Mouse (Mus musculus) midbrain, embryonic 10.5 days (tissue): ENCODE measurements around the gene Inpp4b. TPM values are rescaled to one million over a fixed set of nuclear protein-coding genes. Genes with fewer than 3 reads are reported as not detected.
"Not testable (repeated sequence)": the region's sequence is repeated elsewhere in the genome, so short reads cannot be mapped to it uniquely, and the experiment has no call there.

Experiments used
- DNase-seq: peaks from one replicate; pipeline ENCODE4 v3.0.0-alpha.2; 2017; ENCODE audit warnings: low spot score
- H3K27ac ChIP-seq: fragments of 300-500 bp; sonication (generic); replicated peaks from 2 replicates; pipeline ENCODE4 v1.5.1; 2016; ENCODE audit warnings: mild to moderate bottlenecking
- H3K27me3 ChIP-seq: fragments of 300-500 bp; sonication (generic); 2 replicates; pipeline ENCODE4 v1.6.1; 2016; ENCODE audit warnings: low read depth, mild to moderate bottlenecking; ENCODE audit not compliant: poor library complexity, severe bottlenecking
- H3K36me3 ChIP-seq: fragments of 300-500 bp; sonication (generic); 2 replicates; pipeline ENCODE4 v1.6.1; 2016; ENCODE audit warnings: mild to moderate bottlenecking, moderate library complexity
- H3K4me1 ChIP-seq: fragments of 300-500 bp; sonication (generic); 2 replicates; pipeline ENCODE4 v1.6.1; 2016
- H3K4me3 ChIP-seq: fragments of 300-500 bp; sonication (generic); 2 replicates; pipeline ENCODE4 v1.5.1; 2016; ENCODE audit warnings: mild to moderate bottlenecking, moderate library complexity
- H3K9me3 ChIP-seq: fragments of 300-500 bp; sonication (generic); replicated peaks from 2 replicates; pipeline ENCODE4 v1.6.1; 2016; ENCODE audit warnings: mild to moderate bottlenecking
- WGBS: fragments of 180-500 bp; shearing (Covaris S2); methylation state at CpG from one replicate; pipeline ENCODE4 v1.1.7; 2016; 5-methylcytosine and 5-hydroxymethylcytosine counted together
- polyA plus RNA-seq: library from polyadenylated mRNA; unstranded; fragments of >200 nt; fragmentation: Nextera tagmentation; extraction: Ambion mirVana; gene quantifications from 2 replicates; pipeline ENCODE4 v1.2.1, GENCODE M21; 2016

Inpp4b gene
- polyA plus RNA-seq, 1 experiment from 2014 or later, result 4.1 TPM

GRCm38 (mm10) chr8:81780921-81781675 is 438.7 kb downstream of the Inpp4b start:
- Histone ChIP-seq H3K9me3 (no peaks in the 10 kb centered on the region), H3K4me3 (no peak overlapping the region), H3K36me3 (no peaks in the 10 kb centered on the region), H3K27ac (no peak overlapping the region), H3K27me3 (no peaks in the 10 kb centered on the region), H3K4me1 (no peaks in the 10 kb centered on the region)
- WGBS, result 93% methylated on average over 2 of the region's 2 CpGs
- no peak for DNase-seq

GRCm38 (mm10) chr8:81782781-81783180 is 440.4 kb downstream of the Inpp4b start:
- 87% methylated on average over 4 of the region's 4 CpGs for WGBS
- H3K27me3 ChIP-seq, result no peaks in the 10 kb centered on the region
- no peaks in the 10 kb centered on the region for H3K9me3 ChIP-seq
- H3K36me3 ChIP-seq, result no peaks in the 10 kb centered on the region
- H3K4me1 ChIP-seq, result no peaks in the 10 kb centered on the region
- no peak overlapping the region for H3K4me3 ChIP-seq
- no peak overlapping the region for H3K27ac ChIP-seq
- no peak for DNase-seq

- 90% methylated on average over 3 of the region's 3 CpGs for WGBS
- no peak for DNase-seq
These were observed 442.4 kb downstream of the Inpp4b start for GRCm38 (mm10) chr8:81784775-81785174.

GRCm38 (mm10) chr8:81788498-81788897 is 446.1 kb downstream of the Inpp4b start:
- Histone ChIP-seq H3K27me3 (no peaks in the 10 kb centered on the region), H3K9me3 (no peaks in the 10 kb centered on the region), H3K36me3 (no peaks in the 10 kb centered on the region), H3K4me1 (no peaks in the 10 kb centered on the region), H3K27ac (no peak overlapping the region), H3K4me3 (no peak overlapping the region)
- 71% methylated on average over 2 of the region's 2 CpGs for WGBS
- DNase-seq, result no peak

More at GRCm38 (mm10) chr8:81784775-81785174, 442.4 kb downstream of the Inpp4b start:
- Histone ChIP-seq H3K27me3 (no peaks in the 10 kb centered on the region), H3K4me3 (no peak overlapping the region), H3K4me1 (no peaks in the 10 kb centered on the region), H3K9me3 (no peaks in the 10 kb centered on the region), H3K27ac (no peak overlapping the region), H3K36me3 (no peaks in the 10 kb centered on the region)

- no peak for DNase-seq
- Histone ChIP-seq H3K27ac (no peak overlapping the region), H3K27me3 (no peaks in the 10 kb centered on the region), H3K36me3 (no peaks in the 10 kb centered on the region), H3K4me1 (no peaks in the 10 kb centered on the region), H3K9me3 (no peaks in the 10 kb centered on the region), H3K4me3 (no peak overlapping the region)
- WGBS, result 89% methylated on average over 5 of the region's 5 CpGs
These were observed 450.3 kb downstream of the Inpp4b start for GRCm38 (mm10) chr8:81792649-81793048.

GRCm38 (mm10) chr8:81798501-81798900 is 456.1 kb downstream of the Inpp4b start:
- DNase-seq, result no peak
- H3K36me3 ChIP-seq, result no peaks in the 10 kb centered on the region
- H3K27me3 ChIP-seq, result no peaks in the 10 kb centered on the region
- H3K27ac ChIP-seq, result no peak overlapping the region
- H3K4me3 ChIP-seq, result no peak overlapping the region
- 95% methylated on average over 1 of the region's 1 CpGs for WGBS
- no peaks in the 10 kb centered on the region for H3K4me1 ChIP-seq
- no peaks in the 10 kb centered on the region for H3K9me3 ChIP-seq

GRCm38 (mm10) chr8:81800792-81801191 is 458.4 kb downstream of the Inpp4b start:
- no peaks in the 10 kb centered on the region for H3K9me3 ChIP-seq
- H3K27me3 ChIP-seq, result no peaks in the 10 kb centered on the region
- H3K4me1 ChIP-seq, result no peaks in the 10 kb centered on the region
- DNase-seq, result no peak
- no peak overlapping the region for H3K27ac ChIP-seq
- no peak overlapping the region for H3K4me3 ChIP-seq
- no peaks in the 10 kb centered on the region for H3K36me3 ChIP-seq

GRCm38 (mm10) chr8:81806797-81807196 is 464.4 kb downstream of the Inpp4b start:
- no peak overlapping the region for H3K27ac ChIP-seq
- DNase-seq, result peak; percentile 59
- no peaks in the 10 kb centered on the region for H3K9me3 ChIP-seq
- no peak overlapping the region for H3K4me3 ChIP-seq
- no peaks in the 10 kb centered on the region for H3K36me3 ChIP-seq
- H3K4me1 ChIP-seq, result peaks cover 10% of the 10 kb centered on the region
- H3K27me3 ChIP-seq, result peaks cover 17% of the 10 kb centered on the region

- DNase-seq, result no peak
- peaks cover 17% of the 10 kb centered on the region for H3K27me3 ChIP-seq
- H3K27ac ChIP-seq, result no peak overlapping the region
- H3K36me3 ChIP-seq, result no peaks in the 10 kb centered on the region
- peaks cover 18% of the 10 kb centered on the region for H3K4me1 ChIP-seq
- H3K9me3 ChIP-seq, result no peaks in the 10 kb centered on the region
- WGBS, result 77% methylated on average over 6 of the region's 6 CpGs
- H3K4me3 ChIP-seq, result no peak overlapping the region
These were observed 465.2 kb downstream of the Inpp4b start for GRCm38 (mm10) chr8:81807578-81807977.

GRCm38 (mm10) chr8:81808406-81808805 is 466.1 kb downstream of the Inpp4b start:
- Histone ChIP-seq H3K4me1 (peaks cover 25% of the 10 kb centered on the region), H3K27ac (no peak overlapping the region), H3K4me3 (no peak overlapping the region), H3K36me3 (no peaks in the 10 kb centered on the region), H3K27me3 (peaks cover 23% of the 10 kb centered on the region), H3K9me3 (no peaks in the 10 kb centered on the region)
- WGBS, result 89% methylated on average over 1 of the region's 1 CpGs
- no peak for DNase-seq

GRCm38 (mm10) chr8:81809414-81809813 is 467.1 kb downstream of the Inpp4b start:
- H3K27me3 ChIP-seq, result peaks cover 28% of the 10 kb centered on the region
- not testable (repeated sequence) for H3K9me3 ChIP-seq, H3K36me3 ChIP-seq, DNase-seq, H3K4me3 ChIP-seq, H3K27ac ChIP-seq
- H3K4me1 ChIP-seq, result peaks cover 34% of the 10 kb centered on the region

- 13% methylated on average over 3 of the region's 3 CpGs for WGBS
- Histone ChIP-seq H3K4me3 (no peak overlapping the region), H3K27ac (peak overlapping the region; percentile 49), H3K4me1 (peaks cover 41% of the 10 kb centered on the region), H3K9me3 (no peaks in the 10 kb centered on the region), H3K36me3 (no peaks in the 10 kb centered on the region), H3K27me3 (peaks cover 28% of the 10 kb centered on the region)
- DNase-seq, result peak; percentile 33
These were observed 469.8 kb downstream of the Inpp4b start for GRCm38 (mm10) chr8:81812051-81812751.

- Histone ChIP-seq H3K4me3 (no peak overlapping the region), H3K4me1 (peaks cover 41% of the 10 kb centered on the region), H3K27ac (peak overlapping the region; percentile 23; the same call in 1 of the 2 replicates), H3K36me3 (no peaks in the 10 kb centered on the region), H3K27me3 (peaks cover 24% of the 10 kb centered on the region), H3K9me3 (no peaks in the 10 kb centered on the region)
- WGBS, result 20% methylated on average over 3 of the region's 3 CpGs
- peak; percentile 33 for DNase-seq
These were observed 472.4 kb downstream of the Inpp4b start for GRCm38 (mm10) chr8:81814742-81815141.
